ENCODE assay signal across 13 mouse cellular contexts in the genomic region with DNA sequence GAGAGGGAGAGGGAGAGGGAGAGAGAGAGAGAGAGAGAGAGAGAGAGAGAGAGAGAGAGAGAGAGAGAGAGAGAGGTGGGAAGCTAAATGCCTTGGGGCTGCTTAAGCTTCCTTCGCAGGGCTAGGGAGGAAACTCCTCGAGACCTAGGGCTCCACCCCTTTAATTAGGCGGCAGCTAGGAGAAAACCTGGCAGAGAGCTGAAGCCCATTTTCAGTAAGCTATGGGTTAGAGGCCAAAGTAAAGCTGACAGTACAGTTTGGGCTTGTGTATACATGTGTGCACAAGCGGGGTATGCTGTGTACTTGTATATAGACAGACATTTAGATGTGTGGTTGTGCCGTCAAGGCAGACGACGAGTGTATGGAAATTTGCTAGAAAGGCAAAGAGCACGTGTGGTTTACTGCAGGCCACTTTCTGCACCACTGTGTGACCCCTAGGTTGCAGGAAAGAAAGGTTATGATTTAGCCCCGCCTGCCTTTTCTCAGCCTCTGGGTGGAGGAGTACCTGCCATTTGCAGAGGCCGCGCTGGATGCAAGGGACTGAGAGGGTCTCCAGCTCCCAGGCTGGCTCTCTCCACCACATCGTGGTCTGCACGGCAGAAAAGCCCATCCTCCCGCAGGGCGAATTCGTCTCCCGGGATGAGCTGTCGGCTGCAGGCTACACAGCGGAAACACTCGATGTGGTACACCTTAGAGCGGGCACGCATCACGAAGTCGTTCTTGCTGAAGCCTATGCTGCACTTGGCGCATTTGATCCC. TPM values are rescaled to one million over a fixed set of nuclear protein-coding genes. Genes with fewer than 3 reads are reported as not detected.
DNase-seq lines count a peak whose midpoint lies in the region; ATAC-seq lines count a peak whose summit lies in the region.
"Had no signal": no experiment of that assay in that cellular context is flagged by ENCODE, and none has a peak within 500 bp of the region (broad histone marks: within the 10 kb centered on the region; RNA-seq: fewer than 3 reads in every experiment).

No protein-coding gene starts in this region.

- no peaks in the 10 kb centered on the region for H3K36me3 ChIP-seq in hindbrain, embryonic 12.5 days
- H3K36me3 ChIP-seq in hindbrain, embryonic 14.5 days (replicated peaks; ENCODE audit: control insufficient read depth, insufficient read depth): no peaks in the 10 kb centered on the region
- no peaks in the 10 kb centered on the region for H3K36me3 ChIP-seq in forebrain, embryonic 16.5 days (ENCODE audit: control insufficient read depth, insufficient read depth)
- H3K36me3 ChIP-seq in neural tube, embryonic 12.5 days: no peaks in the 10 kb centered on the region

- under 1% methylated on average over 25 of the region's 25 CpGs for WGBS in hindbrain, embryonic 12.5 days
- under 1% methylated on average over 25 of the region's 25 CpGs for WGBS in hindbrain, embryonic 14.5 days
- under 1% methylated on average over 25 of the region's 25 CpGs for WGBS in forebrain, embryonic 16.5 days
- 1% methylated on average over 25 of the region's 25 CpGs for WGBS in neural tube, embryonic 12.5 days

- H3K27me3 ChIP-seq in hindbrain, embryonic 12.5 days: peaks cover 89% of the 10 kb centered on the region
- H3K27me3 ChIP-seq in hindbrain, embryonic 14.5 days (ENCODE audit: control insufficient read depth, insufficient read depth, low read length): peaks cover 97% of the 10 kb centered on the region
- peaks cover 68% of the 10 kb centered on the region for H3K27me3 ChIP-seq in forebrain, embryonic 16.5 days (replicated peaks; ENCODE audit: control insufficient read depth, insufficient read depth, low read length)
- H3K27me3 ChIP-seq in neural tube, embryonic 12.5 days (replicated peaks): peaks cover 88% of the 10 kb centered on the region
- H3K27me3 ChIP-seq: CH12.LX had no signal

- no peak overlapping the region for H3K9ac ChIP-seq in hindbrain, embryonic 12.5 days
- H3K9ac ChIP-seq in hindbrain, embryonic 14.5 days: no peak overlapping the region
- H3K9ac ChIP-seq in forebrain, embryonic 16.5 days (replicated peaks; ENCODE audit: low read depth, low read length): peak overlapping the region; percentile 30; the same call in 1 of the 2 replicates
- H3K9ac ChIP-seq in neural tube, embryonic 12.5 days: peak overlapping the region; percentile 49

- no peak overlapping the region for H3K27ac ChIP-seq in hindbrain, embryonic 12.5 days
- H3K27ac ChIP-seq in hindbrain, embryonic 14.5 days: no peak overlapping the region
- peak overlapping the region; percentile 37 for H3K27ac ChIP-seq in forebrain, embryonic 16.5 days (ENCODE audit: low read length)
- H3K27ac ChIP-seq in neural tube, embryonic 12.5 days: no peak overlapping the region

- no peak for DNase-seq in hindbrain, embryonic 14.5 days (ENCODE audit: low spot score)
- peak; percentile 61 for DNase-seq in embryo, embryonic 11 days
- no peak for DNase-seq in frontal cortex, adult 2 months (ENCODE audit: extremely low spot score in 1 of 2, low spot score in 1 of 2)
- DNase-seq in spleen, adult 12 weeks (ENCODE audit: low spot score): no peak
- no peak for DNase-seq in spleen, adult 18-20 months
- DNase-seq: adrenal gland, postnatal 25 days; gastrocnemius, postnatal 14 days; kidney, adult 18-20 months; right cerebral cortex, postnatal 14 days had no signal

- H3K4me3 ChIP-seq in hindbrain, embryonic 12.5 days: peak overlapping the region; percentile 10; the same call in 1 of the 2 replicates
- no peak overlapping the region for H3K4me3 ChIP-seq in hindbrain, embryonic 14.5 days (replicated peaks; ENCODE audit: low read length)
- H3K4me3 ChIP-seq in forebrain, embryonic 16.5 days (replicated peaks; ENCODE audit: low read length): peak overlapping the region; percentile 33
- H3K4me3 ChIP-seq in neural tube, embryonic 12.5 days: peak overlapping the region; percentile 27

- H3K4me2 ChIP-seq in hindbrain, embryonic 12.5 days (replicated peaks): peak overlapping the region; percentile 21
- H3K4me2 ChIP-seq in hindbrain, embryonic 14.5 days (replicated peaks): no peak overlapping the region
- peak overlapping the region; percentile 29 for H3K4me2 ChIP-seq in forebrain, embryonic 16.5 days (ENCODE audit: low read length)
- peak overlapping the region; percentile 47 for H3K4me2 ChIP-seq in neural tube, embryonic 12.5 days (replicated peaks)

- 0 out of 2 replicates have a peak, but pooled peaks have one; percentile 4 for ATAC-seq in hindbrain, embryonic 12.5 days (ENCODE audit: low FRiP score)
- no peak for ATAC-seq in hindbrain, embryonic 14.5 days (ENCODE audit: low FRiP score)
- ATAC-seq in forebrain, embryonic 16.5 days: peak; percentile 3; the same call in 1 of the 2 replicates
- no peak for ATAC-seq in neural tube, embryonic 12.5 days (ENCODE audit: low FRiP score, low read depth)

- H3K4me1 ChIP-seq in hindbrain, embryonic 12.5 days: 0 out of 2 replicates have a peak, but pooled peaks cover 6% of the 10 kb centered on the region
- 0 out of 2 replicates have a peak, but pooled peaks cover 2% of the 10 kb centered on the region for H3K4me1 ChIP-seq in hindbrain, embryonic 14.5 days (replicated peaks; ENCODE audit: control insufficient read depth, insufficient read depth, low read length)
- H3K4me1 ChIP-seq in forebrain, embryonic 16.5 days (replicated peaks; ENCODE audit: control insufficient read depth, insufficient read depth, low read length): peaks cover 11% of the 10 kb centered on the region
- peaks cover 7% of the 10 kb centered on the region; the same call in 1 of the 2 replicates for H3K4me1 ChIP-seq in neural tube, embryonic 12.5 days

- H3K9me3 ChIP-seq in hindbrain, embryonic 12.5 days (replicated peaks): no peaks in the 10 kb centered on the region
- no peaks in the 10 kb centered on the region for H3K9me3 ChIP-seq in hindbrain, embryonic 14.5 days (ENCODE audit: control insufficient read depth, low read length)
- H3K9me3 ChIP-seq in forebrain, embryonic 16.5 days (ENCODE audit: control insufficient read depth, low read length): no peaks in the 10 kb centered on the region
- no peaks in the 10 kb centered on the region for H3K9me3 ChIP-seq in neural tube, embryonic 12.5 days

RNA-seq across cellular contexts. Expression of gene Isl1, which starts 4.6 kb away (rescaled TPM):
- 44.2 and 45.5 TPM in 2 replicates for polyA plus RNA-seq in hindbrain, embryonic 12.5 days (2016; fragmentation: Nextera tagmentation; extraction: Ambion mirVana)
- 24.6 and 26.1 TPM in 2 replicates for polyA plus RNA-seq in hindbrain, embryonic 14.5 days (2014; fragmentation: Nextera tagmentation; extraction: Ambion mirVana)
- 49.7 and 61.5 TPM in 2 replicates for polyA plus RNA-seq in forebrain, embryonic 16.5 days (2015; fragmentation: Nextera tagmentation; extraction: Ambion mirVana)
- polyA plus RNA-seq in neural tube, embryonic 12.5 days (2016; fragmentation: Nextera tagmentation; extraction: Ambion mirVana): 134 and 188 TPM in 2 replicates
- 0.50 and 0.54 TPM in 2 replicates for polyA plus RNA-seq in frontal cortex, adult 2 months (2012; rRNA removed)

Comparison
In these comparisons a context has a peak if more than half of its experiments do, and no peak if none do; other contexts are left out.
1. ATAC-seq: peak in hindbrain, embryonic 12.5 days (single experiment) and forebrain, embryonic 16.5 days (single experiment); none in hindbrain, embryonic 14.5 days (single experiment) and neural tube, embryonic 12.5 days (single experiment).
2. H3K9ac ChIP-seq: peak in forebrain, embryonic 16.5 days (single experiment) and neural tube, embryonic 12.5 days (single experiment); none in hindbrain, embryonic 12.5 days (single experiment) and hindbrain, embryonic 14.5 days (single experiment).
3. RNA of gene Isl1, which starts 4.6 kb away (polyA plus RNA-seq): 134 to 188 TPM in neural tube, embryonic 12.5 days, 49.7 to 61.5 TPM in forebrain, embryonic 16.5 days, 44.2 to 45.5 TPM in hindbrain, embryonic 12.5 days and 24.6 to 26.1 TPM in hindbrain, embryonic 14.5 days; 0.50 to 0.54 TPM in frontal cortex, adult 2 months; every median in the first group is over 10 times any median in the second.